Mouse (Mus musculus): ENCODE measurements around the gene Gngt1.

Gngt1 gene

GRCm38 (mm10) chr6:3993492-3993891, at the start of gene Gngt1:
Gene Gngt1, plus strand, starts transcription at chr6:3993792.
- DNase-seq, result no peak

DNA sequence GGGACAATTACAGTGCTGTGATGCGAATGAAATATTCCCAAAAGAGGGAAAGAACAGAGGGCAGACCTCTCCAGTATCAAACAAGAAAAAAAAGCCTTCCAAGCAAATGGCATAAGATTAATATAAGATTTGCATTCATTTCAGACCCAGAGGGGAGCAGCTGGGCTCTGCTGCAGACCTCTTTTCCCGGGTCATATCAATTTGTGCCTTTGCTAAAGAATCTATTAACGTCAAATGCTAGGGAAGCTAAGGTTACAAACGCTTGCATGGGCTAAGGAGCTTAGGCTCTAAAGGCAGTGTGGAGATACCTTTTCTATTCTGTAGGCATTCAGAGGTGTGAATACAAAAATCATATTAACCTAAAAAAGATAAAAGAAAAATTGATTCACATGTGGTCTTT, 38.6 kb upstream of the Gngt1 start:
- no peak for DNase-seq

- peak; percentile 27 for DNase-seq
Observed at GRCm38 (mm10) chr6:3967676-3968626, 25.6 kb upstream of the Gngt1 start.

DNA sequence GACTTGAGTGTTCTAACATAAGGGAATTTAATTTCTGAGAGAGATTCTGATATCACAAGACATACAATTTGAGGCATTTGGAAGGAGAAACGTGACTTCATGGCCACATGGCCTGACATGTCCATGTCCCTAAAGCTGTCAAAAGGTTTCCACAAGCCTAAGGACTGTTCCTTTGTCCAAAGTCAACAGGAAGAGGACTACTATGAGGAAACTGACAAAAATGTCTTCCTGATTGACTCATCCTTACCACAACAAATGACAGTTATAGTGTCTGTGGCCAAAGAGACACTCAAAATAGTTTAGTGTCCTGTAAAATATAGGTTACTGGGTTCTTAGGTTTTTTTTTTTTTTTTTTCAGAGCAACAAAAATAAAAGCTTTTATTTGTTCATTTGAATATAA, 19.9 kb upstream of the Gngt1 start:
- no peak for DNase-seq

DNA sequence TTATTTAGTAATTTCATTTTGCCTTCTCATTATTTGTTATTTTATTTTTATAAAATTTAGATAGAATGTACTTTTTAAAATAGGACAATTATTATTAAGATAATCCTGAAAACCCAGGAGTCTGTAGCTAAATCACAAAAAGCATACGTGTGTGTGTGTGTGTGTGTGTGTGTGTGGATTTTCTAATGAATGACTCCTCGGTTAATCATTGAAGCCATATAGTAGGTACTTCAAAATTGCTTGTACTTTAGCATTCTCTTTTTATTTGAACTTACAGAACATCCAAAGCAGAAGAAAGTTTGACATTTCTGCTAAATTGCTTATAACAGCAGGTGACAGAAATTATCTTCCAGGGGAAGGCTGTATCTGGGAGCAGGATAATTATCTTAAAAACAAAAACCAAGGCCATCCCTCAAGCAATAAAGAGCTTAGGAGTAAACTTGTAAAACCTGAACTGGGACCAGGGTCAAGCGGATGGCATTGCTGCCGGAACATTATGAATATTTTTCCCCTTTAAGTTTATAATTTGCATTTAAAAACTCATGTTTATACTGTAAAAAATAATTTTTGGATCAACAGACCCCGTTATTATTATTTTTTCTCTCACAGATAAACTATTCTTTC, 10.8 kb upstream of the Gngt1 start:
- DNase-seq, result no peak

DNA sequence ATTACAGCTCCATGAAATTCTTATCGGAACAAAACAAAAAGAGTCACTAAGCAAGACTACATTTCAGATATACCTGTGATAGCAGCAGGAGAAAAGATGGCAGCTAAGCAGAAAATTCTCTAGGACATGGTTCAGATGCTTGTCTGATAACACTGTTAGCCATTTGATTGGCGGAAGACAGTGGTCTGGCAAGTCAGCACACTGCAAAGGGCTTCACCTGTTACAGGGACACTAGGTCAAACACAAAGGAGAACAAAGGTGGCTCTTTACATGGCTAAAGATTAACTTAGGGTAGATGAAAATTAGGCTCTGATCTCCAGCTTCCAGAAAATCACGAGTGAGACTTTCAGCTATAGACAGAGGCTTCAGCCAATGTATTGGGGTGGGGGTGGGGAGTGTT, 4.8 kb upstream of the Gngt1 start, which contains the start of gene Tfpi2:
Tfpi2 (minus strand) TSS at position 170 of the 400 bp plus-strand sequence.
- peak; percentile 46 for DNase-seq

GRCm38 (mm10) chr6:3998089-3998488, 4.5 kb downstream of the Gngt1 start:
- no peak for DNase-seq

DNA sequence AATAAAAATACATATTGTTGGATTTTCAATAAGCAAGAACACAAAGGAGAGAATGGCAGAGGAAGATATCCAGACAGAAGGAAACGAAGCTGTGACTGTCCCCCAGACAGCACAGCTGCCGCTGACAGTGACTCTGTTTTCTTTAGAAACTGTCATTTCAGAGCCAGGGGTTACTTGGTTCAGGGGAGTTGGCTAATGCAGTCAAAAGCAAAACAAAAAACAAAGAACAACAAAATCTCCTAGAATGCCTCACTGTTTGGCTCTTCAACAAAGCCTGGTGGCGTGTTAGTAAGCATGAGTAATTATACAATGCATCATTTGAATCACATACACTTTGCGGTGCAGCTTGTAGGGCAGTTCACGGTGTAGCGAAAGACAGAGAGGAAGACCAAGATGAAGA, 5.7 kb downstream of the Gngt1 start:
- DNase-seq, result peak; percentile 30

DNA sequence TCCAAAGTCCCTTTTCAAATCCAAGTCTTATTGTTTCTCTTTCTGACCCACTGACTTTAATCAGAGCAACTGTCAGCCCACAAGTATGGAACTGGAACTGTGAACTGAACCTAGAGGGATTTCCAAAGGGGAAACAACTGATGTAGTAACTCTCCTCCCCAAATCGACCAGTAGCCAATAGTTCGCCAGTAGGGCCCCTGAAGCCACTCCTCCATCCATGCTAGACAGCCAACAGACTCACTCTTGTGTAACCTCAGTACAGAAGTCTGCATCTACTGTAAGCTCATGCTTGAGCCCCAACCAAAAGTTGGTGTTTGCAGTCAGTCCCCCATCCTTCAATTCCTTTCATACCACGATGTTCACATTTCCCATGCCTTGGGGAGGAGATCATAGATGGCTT, 7.1 kb downstream of the Gngt1 start:
- DNase-seq, result no peak

DNA sequence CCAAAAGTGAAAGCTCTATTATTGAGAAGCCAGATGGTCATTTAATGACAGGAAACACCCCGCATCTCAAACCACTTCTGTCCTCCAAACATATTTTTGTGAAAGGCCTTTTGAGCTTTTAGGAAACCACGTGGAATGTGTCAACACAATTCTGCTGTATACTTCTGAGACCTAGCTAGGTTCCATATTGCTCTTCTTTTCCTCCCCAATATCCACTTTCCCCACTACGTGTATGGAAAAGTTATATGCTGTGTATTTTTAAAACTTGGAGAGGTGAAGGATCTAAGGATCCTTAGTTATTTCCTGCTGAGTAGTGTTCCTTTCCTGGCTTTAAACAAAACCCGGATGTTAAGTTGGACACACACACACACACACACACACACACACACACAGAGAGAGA, 9.9 kb downstream of the Gngt1 start:
- DNase-seq, result peak; percentile 40

DNA sequence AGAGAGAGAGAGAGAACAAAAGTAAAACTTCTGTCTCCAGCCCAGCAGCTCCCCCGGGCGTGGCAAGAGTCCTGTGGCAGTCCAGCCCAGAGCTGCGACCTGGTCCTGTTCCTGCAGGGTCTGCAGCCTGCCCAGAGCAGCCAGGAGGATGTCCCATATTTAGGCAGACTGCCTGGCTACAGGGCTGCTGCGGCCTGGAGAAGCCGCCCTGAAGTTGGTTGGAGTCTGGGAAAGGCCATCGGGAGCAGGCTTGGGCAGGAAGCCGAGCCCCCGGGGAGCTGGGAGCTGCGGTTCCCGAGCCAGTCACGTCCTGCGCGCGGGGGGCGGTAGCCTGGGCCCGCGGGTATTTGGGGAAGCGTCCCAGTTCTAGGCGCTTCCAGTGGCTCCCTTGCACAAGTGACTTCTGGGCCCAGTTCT, 10.3 kb downstream of the Gngt1 start, which contains the start of gene Gng11:
Gng11 (plus strand) TSS at position 15 of the 417 bp plus-strand sequence.
- peak; percentile 87 for DNase-seq

DNA sequence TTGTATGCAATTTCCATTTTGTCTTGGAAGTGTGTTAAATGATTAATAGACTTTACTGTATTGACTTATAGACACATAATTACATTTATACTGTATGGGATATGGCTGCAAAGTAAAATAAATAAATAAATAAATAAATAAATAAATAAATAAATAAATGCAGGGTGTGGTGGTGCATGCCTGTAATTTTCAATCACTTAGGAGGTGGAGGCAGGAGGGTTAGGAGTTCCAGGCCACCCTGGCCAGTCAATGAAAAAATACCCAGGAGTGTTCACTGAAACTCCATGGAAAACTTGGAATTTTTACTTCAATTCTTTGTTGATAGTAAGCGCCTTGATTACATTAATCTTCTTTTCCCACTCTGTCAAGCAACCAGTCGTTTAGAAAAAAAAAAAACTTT, 11.2 kb downstream of the Gngt1 start:
- no peak for DNase-seq

- peak; percentile 12 for DNase-seq
Observed at GRCm38 (mm10) chr6:4008501-4009040, 15.0 kb downstream of the Gngt1 start.

DNA sequence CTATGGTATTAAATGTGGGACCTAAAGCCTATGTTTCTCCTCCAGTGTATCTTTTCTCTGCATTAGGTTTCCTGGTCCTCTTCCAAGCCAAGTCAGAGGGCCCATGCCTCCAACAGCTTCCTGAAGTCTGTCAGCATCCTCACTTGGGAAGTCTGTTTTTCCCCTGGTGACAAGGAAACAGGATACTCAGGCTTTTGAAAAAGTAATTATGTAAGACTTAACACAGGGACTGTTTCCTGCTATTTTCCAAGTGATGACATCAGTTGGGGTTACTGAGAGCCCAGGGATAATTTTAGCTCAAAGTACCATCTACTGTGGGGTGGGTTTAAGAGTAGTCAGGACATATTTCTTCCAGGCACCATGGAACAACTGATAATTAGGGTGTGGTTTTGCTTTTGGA, 16.0 kb downstream of the Gngt1 start:
- peak; percentile 51 for DNase-seq

- peak; percentile 18 for DNase-seq
Observed at GRCm38 (mm10) chr6:4022645-4023044, 29.1 kb downstream of the Gngt1 start.

- DNase-seq, result no peak
Observed at GRCm38 (mm10) chr6:4026367-4026766, 32.8 kb downstream of the Gngt1 start.

DNA sequence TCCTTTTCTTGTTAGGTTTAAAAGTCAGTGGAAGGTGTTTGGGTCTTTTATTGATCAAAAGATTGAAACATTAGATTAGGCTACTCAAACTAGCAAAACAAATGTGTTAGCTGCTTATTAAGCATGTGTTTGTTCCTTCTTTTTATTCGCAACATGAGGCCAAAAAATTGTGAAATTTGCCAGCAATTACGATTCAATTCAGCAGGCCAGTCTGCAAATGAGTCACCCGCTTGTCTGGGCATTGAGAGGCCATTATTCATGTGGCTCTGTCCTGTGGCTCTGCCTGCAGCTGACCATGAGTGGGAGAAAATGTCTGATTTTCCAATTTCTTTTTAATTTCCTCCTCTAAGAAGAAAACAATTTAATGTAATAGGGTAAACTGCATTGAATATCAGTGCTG, 37.4 kb downstream of the Gngt1 start:
- no peak for DNase-seq

- no peak for DNase-seq
Observed at GRCm38 (mm10) chr6:4041821-4042220, 48.2 kb downstream of the Gngt1 start.
